Mouse (Mus musculus): ENCODE measurements around the gene Me1.

DNA sequence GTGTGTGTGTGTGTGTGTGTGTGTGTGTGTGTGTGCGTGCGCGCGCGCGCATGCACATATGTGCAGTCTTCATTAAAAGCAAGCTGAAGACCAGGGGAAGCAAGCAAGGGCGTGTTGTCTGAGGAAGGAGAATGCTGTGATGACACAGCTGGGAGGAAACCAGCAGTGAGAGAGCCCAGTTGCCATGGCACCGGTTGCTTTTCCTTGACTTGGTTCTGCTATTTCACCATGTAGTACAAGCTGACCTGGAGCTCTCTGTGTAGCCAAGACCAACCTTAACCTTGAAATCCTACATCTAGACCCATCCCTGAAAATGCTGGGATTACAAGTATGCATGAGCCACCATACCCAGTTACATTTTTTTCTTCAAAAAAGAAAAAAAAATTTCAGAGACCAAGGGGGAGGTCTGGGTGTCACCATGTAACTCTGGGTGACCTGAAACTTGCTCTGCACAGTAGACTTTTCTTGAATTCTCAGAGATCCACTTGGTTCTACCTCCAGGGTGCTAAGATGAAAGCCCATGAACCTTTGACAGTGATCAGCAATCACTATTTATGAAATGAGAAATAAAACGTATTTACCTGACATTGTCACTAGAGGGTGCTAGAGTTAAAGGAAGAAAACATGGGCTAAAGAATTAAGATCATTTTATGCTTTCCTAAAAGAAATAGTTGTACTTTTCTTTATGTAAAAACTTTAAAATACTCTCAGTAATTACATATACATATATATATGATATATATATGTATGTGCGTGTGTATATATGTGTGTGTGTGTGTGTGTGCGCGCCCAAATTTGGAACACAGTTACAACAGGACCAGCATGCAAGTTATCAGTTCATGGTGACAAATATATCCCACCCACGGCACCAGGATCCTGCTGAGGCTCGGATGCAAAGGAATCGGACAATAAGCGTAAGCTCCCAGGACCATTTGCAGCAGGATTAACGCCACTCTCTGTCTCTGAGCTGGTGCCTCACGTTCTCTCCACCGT lies 102.8 kb downstream of the Me1 start:
- peak; percentile 65 for TF ChIP-seq CTCF (IDR thresholded peaks at IDR 0.05; ENCODE audit: low read depth)
- TF ChIP-seq EP300 (IDR thresholded peaks at IDR 0.05; ENCODE audit: low read depth), result no peak

All from liver, postnatal 0 days (tissue).